Mouse (Mus musculus): Measurements from ENCODE around the gene Tnfsf11.

Gene Tnfsf11

GRCm38 (mm10) chr14:78287906-78288800 is 19.7 kb downstream of the Tnfsf11 start:
- DNase-seq (ENCODE audit: low read depth, low spot score), result peak; percentile 60

- no peak for DNase-seq (ENCODE audit: low read depth, low spot score)
Observed at GRCm38 (mm10) chr14:78286011-78286548, 21.8 kb downstream of the Tnfsf11 start.

GRCm38 (mm10) chr14:78282490-78282889 is 25.4 kb downstream of the Tnfsf11 start:
- DNase-seq (ENCODE audit: low read depth, low spot score), result no peak

GRCm38 (mm10) chr14:78276395-78276930 is 31.4 kb downstream of the Tnfsf11 start:
- no peak for DNase-seq (ENCODE audit: low read depth, low spot score)

GRCm38 (mm10) chr14:78274851-78275250 is 33.0 kb downstream of the Tnfsf11 start:
- DNase-seq (ENCODE audit: low read depth, low spot score), result no peak

DNA sequence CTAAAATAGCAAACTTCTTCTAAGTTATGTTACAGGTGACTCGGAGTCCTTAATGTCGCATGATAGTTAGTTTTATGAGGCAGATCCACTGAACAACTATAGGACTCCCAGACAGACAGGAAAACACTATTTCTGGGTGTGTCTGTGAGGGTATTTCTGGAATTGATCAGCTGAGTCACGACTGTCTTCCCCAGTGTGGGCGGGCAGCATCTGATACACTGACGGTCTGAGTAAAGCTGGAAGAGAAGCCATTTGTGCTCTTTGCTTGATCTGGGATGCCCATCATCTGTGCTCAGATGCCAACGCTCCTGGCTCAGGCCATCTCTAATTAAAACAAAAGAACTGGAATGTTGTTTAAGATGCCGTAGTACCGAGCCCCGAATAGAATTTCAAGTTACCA is 33.7 kb downstream of the Tnfsf11 start:
- no peak for DNase-seq (ENCODE audit: low read depth, low spot score)

DNA sequence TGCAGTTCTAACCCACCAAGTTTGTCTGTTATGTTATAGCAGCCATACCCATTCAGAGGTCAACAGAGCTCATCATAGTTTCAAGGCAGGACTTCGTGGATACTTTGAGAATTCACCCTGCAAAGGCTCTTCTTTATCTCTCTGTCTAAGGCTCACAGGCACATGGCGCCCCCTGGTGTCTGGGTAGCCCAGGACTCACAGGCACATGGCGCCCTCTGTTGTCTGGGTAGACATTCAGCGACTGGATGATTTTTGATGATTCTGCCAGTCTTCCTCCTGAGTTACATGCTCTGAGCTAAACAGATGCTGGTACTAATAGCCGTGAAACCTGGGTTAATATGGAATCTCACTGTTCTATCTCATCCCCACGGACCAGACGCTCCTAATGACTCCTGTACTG is 34.3 kb downstream of the Tnfsf11 start:
- DNase-seq (ENCODE audit: low read depth, low spot score), result no peak

DNA sequence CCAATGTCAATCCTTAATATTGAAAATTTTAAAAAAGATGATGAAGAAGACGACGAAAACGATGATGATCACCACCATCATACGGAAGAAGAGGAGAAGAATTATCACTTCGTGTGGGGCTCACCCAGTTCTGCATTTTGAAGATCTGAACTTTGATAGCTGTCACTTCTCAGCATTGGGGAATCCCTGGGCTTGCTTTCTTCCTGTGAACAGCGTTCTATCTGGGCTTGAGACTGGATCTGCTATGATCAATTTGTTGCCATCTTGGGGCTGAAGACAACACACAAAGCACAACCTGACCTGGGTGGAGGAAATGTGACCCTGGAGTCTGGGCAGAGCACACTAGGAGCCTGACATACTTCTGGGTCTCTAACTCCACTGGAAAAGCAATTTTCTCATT is 43.0 kb downstream of the Tnfsf11 start:
- no peak for DNase-seq (ENCODE audit: low read depth, low spot score)

DNA sequence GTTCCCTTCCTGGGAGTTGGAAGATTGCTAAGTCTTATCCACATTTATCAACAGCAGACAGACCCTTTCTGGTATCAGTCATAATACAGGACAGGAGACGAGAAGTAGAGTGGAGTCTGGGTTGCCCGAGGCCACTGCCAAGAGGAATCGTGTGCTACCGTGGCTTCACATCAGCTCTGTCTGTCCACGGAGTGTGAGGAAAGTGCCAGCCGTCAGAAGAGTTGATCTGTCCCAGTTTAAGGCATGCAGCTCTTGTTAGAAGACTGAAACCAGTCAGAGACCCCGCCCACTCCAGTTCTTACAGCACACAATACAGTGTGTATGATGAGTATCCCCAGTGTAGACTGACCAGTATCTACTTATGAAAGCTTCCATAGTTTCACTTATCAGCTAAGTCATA is 45.2 kb downstream of the Tnfsf11 start:
- no peak for DNase-seq (ENCODE audit: low read depth, low spot score)

DNA sequence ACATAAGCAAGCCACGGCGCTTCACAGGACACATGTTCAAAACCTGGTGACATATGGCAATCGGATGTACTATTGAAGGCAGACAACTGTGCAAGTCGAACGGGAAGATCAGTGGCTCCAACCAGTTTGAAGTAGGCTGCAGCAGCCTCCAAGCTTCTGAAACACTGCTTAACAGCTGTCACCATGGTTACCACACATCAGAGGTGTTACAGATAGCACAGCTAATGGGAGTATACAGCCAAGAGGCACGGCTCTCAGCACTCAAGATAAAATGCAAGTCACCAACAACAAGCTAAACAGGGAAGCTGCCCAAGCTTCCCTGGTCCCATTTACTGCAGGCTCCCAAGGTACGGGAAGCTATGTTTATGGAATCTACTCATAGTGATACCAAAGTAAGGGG is 46.6 kb downstream of the Tnfsf11 start:
- DNase-seq (ENCODE audit: low read depth, low spot score), result no peak

GRCm38 (mm10) chr14:78254017-78254416 is 53.8 kb downstream of the Tnfsf11 start:
- no peak for DNase-seq (ENCODE audit: low read depth, low spot score)

GRCm38 (mm10) chr14:78246601-78247000 is 61.2 kb downstream of the Tnfsf11 start:
- DNase-seq (ENCODE audit: low read depth, low spot score), result no peak

DNA sequence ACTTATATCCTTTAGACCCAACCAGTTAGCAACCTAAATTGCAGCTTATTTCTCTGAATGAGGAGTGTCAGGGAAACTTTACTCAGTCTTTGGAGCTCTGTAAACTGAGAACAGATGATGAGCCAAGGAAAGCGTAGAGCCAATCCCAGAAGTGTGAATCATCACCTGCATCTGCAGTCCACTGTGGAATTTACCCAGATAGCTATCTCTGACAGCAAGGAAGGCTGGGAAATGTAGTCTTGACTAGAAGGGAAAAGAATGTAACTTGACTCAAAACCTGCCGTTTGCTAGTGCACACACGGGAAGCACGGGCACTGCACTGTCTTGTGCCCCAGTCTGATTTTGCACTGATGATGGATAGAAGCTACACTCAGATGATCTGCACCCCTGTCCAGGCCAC is 63.0 kb downstream of the Tnfsf11 start:
- no peak for DNase-seq (ENCODE audit: low read depth, low spot score)

DNA sequence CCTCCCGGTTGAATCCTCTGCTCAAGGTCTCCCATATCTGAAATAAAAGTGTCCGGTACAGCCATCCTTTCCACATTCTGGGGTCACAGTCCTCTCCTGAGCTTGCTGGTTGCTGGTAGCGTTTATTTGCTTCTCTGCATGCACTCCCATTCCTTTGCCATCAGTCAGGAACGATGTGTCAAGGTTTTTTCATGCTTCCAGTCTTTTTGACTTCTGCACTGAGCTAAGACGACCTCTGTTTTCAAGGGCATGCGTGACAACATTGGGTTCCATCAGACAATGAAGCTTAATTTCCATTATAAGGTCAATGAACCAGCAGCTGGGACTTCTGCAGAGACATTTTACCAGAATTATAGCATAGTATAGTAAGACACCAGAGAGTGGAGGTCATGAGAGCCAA is 68.5 kb downstream of the Tnfsf11 start:
- no peak for DNase-seq (ENCODE audit: low read depth, low spot score)

DNA sequence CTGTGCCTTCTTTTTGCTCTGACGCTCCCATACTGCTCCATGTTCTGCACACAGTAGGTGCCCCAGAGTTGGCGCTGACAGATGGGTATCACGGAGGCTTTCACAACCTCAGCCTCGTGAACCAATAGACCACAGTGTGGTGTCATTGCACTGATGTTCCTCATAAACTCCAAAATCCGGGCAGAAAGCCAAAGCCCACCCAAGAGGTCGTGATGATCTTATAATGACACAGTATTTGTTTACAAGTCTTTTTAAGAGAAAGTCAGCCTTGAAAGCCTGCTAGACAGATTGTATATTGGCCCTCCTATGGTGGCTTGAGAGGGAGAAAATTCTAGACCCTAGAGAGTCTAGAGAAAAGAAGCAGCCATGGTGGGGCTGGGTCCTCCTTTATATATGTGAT is 70.6 kb downstream of the Tnfsf11 start:
- DNase-seq (ENCODE audit: low read depth, low spot score), result no peak

- no peak for DNase-seq (ENCODE audit: low read depth, low spot score)
Observed at GRCm38 (mm10) chr14:78236144-78236543, 71.7 kb downstream of the Tnfsf11 start.

- DNase-seq (ENCODE audit: low read depth, low spot score), result no peak
Observed at GRCm38 (mm10) chr14:78235296-78235695, 72.5 kb downstream of the Tnfsf11 start.

DNA sequence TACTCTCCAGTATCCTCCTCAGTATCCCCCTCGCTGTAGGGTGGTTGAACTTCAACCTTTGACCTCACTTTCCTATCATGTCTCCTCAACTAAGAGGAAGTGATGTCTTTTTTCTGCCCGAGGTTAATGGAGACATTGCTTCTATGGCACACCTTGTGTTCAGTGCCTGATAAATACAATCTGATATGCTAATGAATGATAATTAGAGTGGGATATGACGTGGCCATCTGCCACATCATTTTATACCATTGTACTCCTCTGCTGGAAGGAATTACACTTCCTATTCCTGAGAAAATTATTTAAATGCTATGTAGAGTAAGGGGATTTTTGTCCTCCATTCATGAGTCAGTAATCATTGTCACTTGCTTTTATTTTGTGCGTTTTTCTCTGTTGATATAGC is 78.8 kb downstream of the Tnfsf11 start:
- DNase-seq (ENCODE audit: low read depth, low spot score), result no peak

Measured in brain, embryonic 18.5 days (tissue).